Mouse (Mus musculus) regulatory T cell (primary cell): Measurements from ENCODE around the gene Ypel3.

ENCODE experiments used
- in situ Hi-C: fragments of 300-600 bp; cut with MboI, MseI; formaldehyde crosslinking; loops from one replicate; pipeline ENCODE4 v1.15.1; 2025; ENCODE audit warnings: high pct_unique_total_duplicates

The Ypel3 gene

GRCm38 (mm10) chr7:126792721-126793443, 16.1 kb downstream of the Ypel3 start:
- in situ Hi-C loops = loop anchor here (10.0 kb wide), 1 partner anchor 958 kb away; no protein-coding TSS in a partner anchor

- in situ Hi-C loops = loop anchor here (10.0 kb wide), 1 partner anchor 959 kb away; no protein-coding TSS in a partner anchor
These were observed 16.9 kb downstream of the Ypel3 start for GRCm38 (mm10) chr7:126793456-126794270.

GRCm38 (mm10) chr7:126794271-126794605, 17.5 kb downstream of the Ypel3 start:
- in situ Hi-C loops = loop anchor here (10.0 kb wide), 1 partner anchor 959 kb away; no protein-coding TSS in a partner anchor

DNA sequence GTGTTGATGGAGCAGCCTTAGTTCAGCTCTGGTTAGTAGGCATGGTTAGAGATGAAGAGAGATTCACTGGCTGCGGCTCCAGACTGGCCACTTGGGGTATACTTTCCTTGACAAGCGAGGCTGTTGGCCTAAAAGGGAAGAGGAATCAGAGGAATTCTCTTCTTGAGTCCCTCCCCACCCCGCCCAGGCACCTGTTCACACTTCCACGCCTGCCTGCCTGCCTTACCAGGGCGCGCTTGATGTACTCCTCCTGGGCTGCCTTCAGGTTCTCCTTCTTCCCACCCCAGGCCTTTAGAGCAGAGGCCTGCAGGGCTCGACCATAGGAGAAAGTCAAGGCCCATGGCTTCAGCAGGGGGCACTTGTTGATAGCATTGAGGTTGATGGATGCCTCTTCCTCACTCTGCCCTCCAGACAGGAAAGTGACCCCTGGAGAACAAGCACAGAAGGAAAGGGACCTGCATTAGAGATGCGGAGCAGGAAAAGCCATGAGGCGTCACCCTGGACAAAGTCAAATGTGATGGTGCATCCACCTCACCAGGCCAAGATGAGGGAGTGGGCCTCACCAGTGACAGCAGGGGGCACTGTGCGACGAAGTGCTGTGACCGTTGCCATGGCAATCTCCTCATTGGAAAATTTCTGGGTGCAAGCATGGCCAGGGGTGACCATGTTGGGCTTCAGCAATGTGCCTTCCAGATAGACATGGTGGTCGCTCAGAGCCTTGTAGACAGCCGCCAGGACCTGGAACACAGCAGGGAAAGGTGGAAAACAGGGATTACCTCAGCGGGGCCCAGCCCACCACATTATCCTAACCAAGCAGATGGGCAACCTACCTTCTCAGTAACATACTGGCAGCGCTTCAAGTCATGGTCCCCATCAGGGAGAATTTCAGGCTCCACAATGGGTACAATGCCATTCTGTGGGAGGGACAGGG, 18.9 kb downstream of the Ypel3 start:
- in situ Hi-C loops = loop anchor here (10.0 kb wide), 1 partner anchor 961 kb away; no protein-coding TSS in a partner anchor

DNA sequence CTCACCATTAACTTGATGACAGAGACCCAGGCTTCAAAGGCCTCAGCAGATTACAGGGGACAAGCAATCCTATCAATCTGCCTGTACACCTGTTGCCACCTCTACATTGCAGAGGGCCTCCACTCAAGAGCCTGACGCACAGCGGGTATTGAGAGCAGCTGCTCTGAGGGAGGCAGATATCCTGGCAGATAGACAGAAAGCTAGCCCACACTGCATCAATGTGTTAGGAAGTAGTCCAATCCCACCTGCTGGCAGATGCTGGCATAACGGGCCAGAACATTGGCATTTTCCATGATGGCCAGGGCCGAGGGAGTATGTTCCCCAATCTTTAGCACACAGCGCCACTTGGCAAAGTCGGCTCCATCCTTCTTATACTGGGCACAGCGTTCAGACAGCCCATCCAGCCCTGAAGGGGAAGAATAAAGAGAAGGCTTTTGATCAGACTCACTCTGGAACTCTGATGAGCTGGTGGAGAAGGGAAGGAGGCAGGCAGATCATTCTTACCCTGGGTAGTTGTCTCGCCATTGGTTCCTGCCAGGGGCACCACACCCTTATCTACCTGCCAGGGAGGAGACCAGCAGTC, 19.7 kb downstream of the Ypel3 start:
- in situ Hi-C loops = loop anchor here (10.0 kb wide), 1 partner anchor 962 kb away; no protein-coding TSS in a partner anchor

- in situ Hi-C loops = loop anchor here (10.0 kb wide), 1 partner anchor 963 kb away; no protein-coding TSS in a partner anchor
These were observed 20.8 kb downstream of the Ypel3 start, which contains the start of gene Fam57b for GRCm38 (mm10) chr7:126797411-126798126. Fam57b (plus strand) TSS chr7:126797668.

DNA sequence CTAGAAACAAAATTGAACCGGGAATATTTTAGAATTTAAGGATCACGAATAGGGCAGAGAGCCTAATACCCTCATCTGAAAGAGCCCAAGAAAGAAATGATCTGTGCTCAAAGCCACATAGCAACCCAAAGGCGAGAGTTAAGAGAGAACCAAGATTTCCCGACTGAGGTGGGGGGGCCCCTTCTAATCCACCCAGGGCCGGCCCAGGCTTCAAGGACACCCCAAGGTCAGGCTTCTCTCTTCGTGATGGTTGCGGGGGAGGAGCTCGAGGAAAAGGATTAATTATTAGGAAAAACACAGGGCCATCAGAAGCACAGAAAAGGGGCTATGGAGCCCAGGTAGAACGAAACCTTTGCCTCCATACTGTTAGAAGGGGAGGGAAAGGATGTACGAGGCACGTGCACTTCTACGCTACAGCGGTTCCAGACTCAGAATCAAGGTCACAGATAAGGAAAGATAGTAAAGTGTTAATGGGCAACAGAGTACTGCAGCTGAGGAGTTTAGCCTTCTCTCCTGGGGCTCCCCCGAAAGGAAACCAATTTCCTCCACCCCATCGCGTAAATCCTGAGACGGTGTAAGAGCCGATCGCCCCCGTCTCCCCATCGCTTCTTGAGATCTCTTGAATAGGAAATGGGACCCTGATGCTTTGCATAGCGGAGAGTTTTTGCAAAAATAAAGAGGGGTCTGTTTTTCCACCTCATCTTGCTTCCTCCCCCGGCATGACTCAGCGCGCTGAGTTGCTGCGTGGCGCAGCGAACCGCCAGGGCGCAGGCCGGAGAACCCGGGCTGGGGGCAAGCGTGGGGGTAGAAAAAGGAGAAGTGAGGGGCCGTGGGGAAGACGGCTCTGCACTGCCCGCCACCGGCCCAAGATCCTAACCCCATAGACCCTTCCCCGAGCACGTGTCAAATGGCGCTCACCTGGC, 21.6 kb downstream of the Ypel3 start:
- in situ Hi-C loops = loop anchor here (10.0 kb wide), 1 partner anchor 964 kb away; no protein-coding TSS in a partner anchor

DNA sequence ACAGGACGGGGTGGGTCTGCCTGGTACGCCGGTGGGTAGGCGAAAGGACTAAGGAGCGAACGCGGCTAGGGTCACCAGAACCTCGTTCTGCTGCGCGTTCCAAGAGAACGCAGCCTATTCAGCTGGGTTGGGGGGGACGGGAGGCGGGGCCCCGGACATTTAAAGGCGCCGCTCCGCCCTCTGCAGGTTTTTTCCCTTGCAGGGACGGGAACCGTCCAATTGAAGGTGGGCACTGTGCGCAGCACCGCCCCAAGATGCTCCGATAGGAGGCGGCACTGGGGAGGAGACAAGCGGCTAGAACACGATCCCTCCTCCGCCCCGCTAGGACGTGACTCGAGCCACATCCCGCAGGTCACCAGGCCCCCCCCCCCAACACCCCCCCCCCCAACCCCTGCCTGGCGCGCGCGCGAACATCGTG, 22.3 kb downstream of the Ypel3 start:
- in situ Hi-C loops = loop anchor here (10.0 kb wide), 1 partner anchor 964 kb away; no protein-coding TSS in a partner anchor

GRCm38 (mm10) chr7:126799468-126800268, 22.9 kb downstream of the Ypel3 start:
- in situ Hi-C loops = loop anchor here (10.0 kb wide), 1 partner anchor 965 kb away; no protein-coding TSS in a partner anchor

DNA sequence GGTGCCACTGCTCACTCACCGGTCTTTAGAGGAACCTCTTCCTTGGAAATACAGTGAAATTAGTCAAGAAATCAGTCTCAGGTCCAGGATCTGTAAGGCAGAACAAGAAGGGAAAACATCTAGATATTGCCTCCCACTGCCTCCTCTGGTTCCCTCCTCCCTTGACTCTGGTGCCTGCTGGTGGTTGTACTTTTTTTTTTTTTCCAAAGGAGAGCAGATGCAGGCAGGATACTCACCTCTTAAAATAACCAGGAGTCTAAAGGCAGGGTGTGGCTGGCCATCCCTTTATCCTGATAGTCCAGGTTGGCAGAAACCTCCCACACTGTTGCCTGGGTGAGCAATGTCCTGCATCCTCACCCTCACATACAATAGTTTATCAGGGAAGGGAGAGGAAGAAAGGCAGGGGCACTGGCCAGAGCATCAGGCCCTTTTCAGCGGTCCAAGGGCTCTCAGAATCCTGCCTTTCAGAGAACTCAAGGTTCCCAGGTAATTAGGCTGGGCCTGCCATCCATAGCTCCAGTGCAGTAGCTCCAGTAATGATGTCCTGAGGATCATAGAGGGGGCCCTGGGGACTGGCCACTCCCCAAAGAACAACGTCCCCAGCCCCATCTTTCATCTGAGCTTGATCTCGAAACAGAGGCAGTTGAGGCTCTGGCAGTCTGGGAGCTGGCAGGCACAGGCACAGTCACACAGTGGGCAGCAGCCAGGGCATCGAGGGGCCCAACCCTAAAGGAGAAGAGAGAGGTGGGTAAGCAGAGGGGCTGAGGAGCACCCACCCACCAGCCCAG, 23.7 kb downstream of the Ypel3 start:
- in situ Hi-C loops = no loop called here

- in situ Hi-C loops = no loop called here
These were observed 24.3 kb downstream of the Ypel3 start for GRCm38 (mm10) chr7:126801057-126801422.

- in situ Hi-C loops = no loop called here
These were observed 25.6 kb downstream of the Ypel3 start for GRCm38 (mm10) chr7:126802134-126802889.

DNA sequence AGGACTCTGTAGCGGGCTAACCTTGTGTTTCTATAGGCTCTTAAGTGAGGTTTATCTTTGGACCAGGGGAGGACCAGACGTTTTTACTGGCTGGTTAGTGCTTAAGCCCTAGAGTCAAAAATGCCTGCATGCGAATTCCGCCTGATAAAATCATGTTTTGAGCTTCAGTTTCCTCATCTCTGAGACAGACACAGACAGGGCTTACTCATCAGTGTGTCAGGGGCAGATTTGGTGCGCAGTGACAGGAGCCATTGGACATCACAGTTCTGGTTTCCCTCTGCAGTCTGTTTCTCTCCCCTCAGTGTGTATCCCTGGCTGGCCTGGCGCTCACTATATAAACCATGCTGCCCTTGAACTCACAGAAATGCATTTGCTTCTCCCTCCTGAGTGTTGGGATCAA, 26.4 kb downstream of the Ypel3 start:
- in situ Hi-C loops = no loop called here

DNA sequence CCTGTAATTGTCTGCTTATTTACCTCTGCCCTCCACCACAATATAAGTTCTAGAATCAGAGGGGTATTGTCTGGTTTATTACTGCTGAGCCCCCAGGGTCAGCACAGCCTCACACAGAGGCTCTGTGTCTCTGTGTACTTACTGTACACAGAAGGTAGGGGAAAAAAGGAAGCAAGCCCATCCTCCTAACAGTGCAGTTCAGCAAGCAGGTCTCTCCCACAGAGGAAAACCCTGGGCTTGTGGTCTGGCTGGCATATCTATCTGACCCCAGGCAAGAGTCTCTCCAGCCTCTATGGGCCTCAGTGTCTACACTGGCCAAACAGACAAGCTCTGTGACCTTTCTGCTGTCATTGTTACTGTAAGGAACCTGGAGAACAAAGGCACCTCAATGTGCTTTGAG, 27.0 kb downstream of the Ypel3 start:
- in situ Hi-C loops = no loop called here

- in situ Hi-C loops = no loop called here
These were observed 30.2 kb downstream of the Ypel3 start for GRCm38 (mm10) chr7:126806956-126807355.

GRCm38 (mm10) chr7:126807405-126807804, 30.6 kb downstream of the Ypel3 start:
- in situ Hi-C loops = no loop called here
